Mouse (Mus musculus): ENCODE measurements around the gene Col11a2. TPM values are rescaled to one million over a fixed set of nuclear protein-coding genes. Genes with fewer than 3 reads are reported as not detected.

Gene Col11a2
- polyA plus RNA-seq, 1 experiment: 0.56 TPM

- no peaks in the 10 kb centered on the region for H3K9me3 ChIP-seq (ENCODE audit: control insufficient read depth, low read length)
- TF ChIP-seq GATA1 (IDR thresholded peaks at IDR 0.05; ENCODE audit: low read length) (no peak), TAL1 (IDR thresholded peaks at IDR 0.05; ENCODE audit: low read length) (no peak)
- H3K4me3 ChIP-seq (replicated peaks): peak overlapping the region; percentile 91
- peaks cover 82% of the 10 kb centered on the region for H3K4me1 ChIP-seq (ENCODE audit: control insufficient read depth)
- peaks cover 45% of the 10 kb centered on the region for H3K36me3 ChIP-seq (ENCODE audit: control insufficient read depth)
- H3K27me3 ChIP-seq (ENCODE audit: control insufficient read depth): no peaks in the 10 kb centered on the region
Measured at GRCm38 (mm10) chr17:34029890-34030595, 9.2 kb upstream of the Col11a2 start.

GRCm38 (mm10) chr17:34030861-34031326 is 8.3 kb upstream of the Col11a2 start:
- Histone ChIP-seq H3K4me3 (replicated peaks) (peak overlapping the region; percentile 91), H3K9me3 (ENCODE audit: control insufficient read depth, low read length) (no peaks in the 10 kb centered on the region), H3K27me3 (ENCODE audit: control insufficient read depth) (no peaks in the 10 kb centered on the region), H3K4me1 (ENCODE audit: control insufficient read depth) (peaks cover 74% of the 10 kb centered on the region), H3K36me3 (ENCODE audit: control insufficient read depth) (peaks cover 53% of the 10 kb centered on the region)
- TF ChIP-seq TAL1 (IDR thresholded peaks at IDR 0.05; ENCODE audit: low read length) (no peak), GATA1 (IDR thresholded peaks at IDR 0.05; ENCODE audit: low read length) (no peak)

- TF ChIP-seq GATA1 (IDR thresholded peaks at IDR 0.05; ENCODE audit: low read length) (no peak), TAL1 (IDR thresholded peaks at IDR 0.05; ENCODE audit: low read length) (no peak)
- peaks cover 67% of the 10 kb centered on the region for H3K4me1 ChIP-seq (ENCODE audit: control insufficient read depth)
- no peaks in the 10 kb centered on the region for H3K9me3 ChIP-seq (ENCODE audit: control insufficient read depth, low read length)
- peaks cover 60% of the 10 kb centered on the region for H3K36me3 ChIP-seq (ENCODE audit: control insufficient read depth)
- H3K4me3 ChIP-seq (replicated peaks): peak within 1 kb of the TSS; percentile 91
- H3K27me3 ChIP-seq (ENCODE audit: control insufficient read depth): no peaks in the 10 kb centered on the region
Measured at GRCm38 (mm10) chr17:34031465-34032173, 7.6 kb upstream of the Col11a2 start, which contains the start of the genes Slc39a7 and Rxrb. Gene Slc39a7 (minus strand): TSS chr17:34031682. Gene Rxrb (plus strand): TSS chr17:34031812.

GRCm38 (mm10) chr17:34032174-34032632 is 7.0 kb upstream of the Col11a2 start:
- no peak for TF ChIP-seq TAL1 (IDR thresholded peaks at IDR 0.05; ENCODE audit: low read length)
- TF ChIP-seq GATA1 (IDR thresholded peaks at IDR 0.05; ENCODE audit: low read length): no peak
- H3K36me3 ChIP-seq (ENCODE audit: control insufficient read depth): peaks cover 66% of the 10 kb centered on the region
- H3K4me1 ChIP-seq (ENCODE audit: control insufficient read depth): peaks cover 62% of the 10 kb centered on the region
- peak overlapping the region; percentile 91 for H3K4me3 ChIP-seq (replicated peaks)
- H3K27me3 ChIP-seq (ENCODE audit: control insufficient read depth): no peaks in the 10 kb centered on the region
- no peaks in the 10 kb centered on the region for H3K9me3 ChIP-seq (ENCODE audit: control insufficient read depth, low read length)

- peak overlapping the region; percentile 91 for H3K4me3 ChIP-seq (replicated peaks)
- no peaks in the 10 kb centered on the region for H3K27me3 ChIP-seq (ENCODE audit: control insufficient read depth)
- TF ChIP-seq GATA1 (IDR thresholded peaks at IDR 0.05; ENCODE audit: low read length) (no peak), TAL1 (IDR thresholded peaks at IDR 0.05; ENCODE audit: low read length) (no peak)
- peaks cover 72% of the 10 kb centered on the region for H3K36me3 ChIP-seq (ENCODE audit: control insufficient read depth)
- no peaks in the 10 kb centered on the region for H3K9me3 ChIP-seq (ENCODE audit: control insufficient read depth, low read length)
- peaks cover 56% of the 10 kb centered on the region for H3K4me1 ChIP-seq (ENCODE audit: control insufficient read depth)
Measured at GRCm38 (mm10) chr17:34032806-34033205, 6.4 kb upstream of the Col11a2 start.

GRCm38 (mm10) chr17:34033441-34033840 is 5.8 kb upstream of the Col11a2 start:
- H3K9me3 ChIP-seq (ENCODE audit: control insufficient read depth, low read length): no peaks in the 10 kb centered on the region
- peak overlapping the region; percentile 91 for H3K4me3 ChIP-seq (replicated peaks)
- H3K36me3 ChIP-seq (ENCODE audit: control insufficient read depth): peaks cover 72% of the 10 kb centered on the region
- TF ChIP-seq TAL1 (IDR thresholded peaks at IDR 0.05; ENCODE audit: low read length) (no peak), GATA1 (IDR thresholded peaks at IDR 0.05; ENCODE audit: low read length) (no peak)
- H3K27me3 ChIP-seq (ENCODE audit: control insufficient read depth): peaks cover under 1% of the 10 kb centered on the region; the same call in 1 of the 2 replicates
- peaks cover 54% of the 10 kb centered on the region for H3K4me1 ChIP-seq (ENCODE audit: control insufficient read depth)

GRCm38 (mm10) chr17:34034064-34034463 is 5.2 kb upstream of the Col11a2 start:
- no peaks in the 10 kb centered on the region for H3K9me3 ChIP-seq (ENCODE audit: control insufficient read depth, low read length)
- peaks cover 66% of the 10 kb centered on the region for H3K36me3 ChIP-seq (ENCODE audit: control insufficient read depth)
- H3K4me1 ChIP-seq (ENCODE audit: control insufficient read depth): peaks cover 54% of the 10 kb centered on the region
- peak overlapping the region; percentile 10 for H3K4me3 ChIP-seq (replicated peaks)
- TF ChIP-seq GATA1 (IDR thresholded peaks at IDR 0.05; ENCODE audit: low read length): no peak
- no peak for TF ChIP-seq TAL1 (IDR thresholded peaks at IDR 0.05; ENCODE audit: low read length)
- H3K27me3 ChIP-seq (ENCODE audit: control insufficient read depth): peaks cover 6% of the 10 kb centered on the region

GRCm38 (mm10) chr17:34035517-34035916 is 3.7 kb upstream of the Col11a2 start:
- peaks cover 43% of the 10 kb centered on the region for H3K4me1 ChIP-seq (ENCODE audit: control insufficient read depth)
- TF ChIP-seq GATA1 (IDR thresholded peaks at IDR 0.05; ENCODE audit: low read length) (no peak), TAL1 (IDR thresholded peaks at IDR 0.05; ENCODE audit: low read length) (no peak)
- peaks cover 51% of the 10 kb centered on the region for H3K36me3 ChIP-seq (ENCODE audit: control insufficient read depth)
- no peaks in the 10 kb centered on the region for H3K9me3 ChIP-seq (ENCODE audit: control insufficient read depth, low read length)
- H3K4me3 ChIP-seq (replicated peaks): no peak overlapping the region
- H3K27me3 ChIP-seq (ENCODE audit: control insufficient read depth): peaks cover 19% of the 10 kb centered on the region

- Histone ChIP-seq H3K27me3 (ENCODE audit: control insufficient read depth) (peaks cover 29% of the 10 kb centered on the region), H3K4me3 (replicated peaks) (no peak overlapping the region), H3K4me1 (ENCODE audit: control insufficient read depth) (peaks cover 36% of the 10 kb centered on the region), H3K9me3 (ENCODE audit: control insufficient read depth, low read length) (no peaks in the 10 kb centered on the region), H3K36me3 (ENCODE audit: control insufficient read depth) (peaks cover 47% of the 10 kb centered on the region)
- TF ChIP-seq TAL1 (IDR thresholded peaks at IDR 0.05; ENCODE audit: low read length) (no peak), GATA1 (IDR thresholded peaks at IDR 0.05; ENCODE audit: low read length) (no peak)
Measured at GRCm38 (mm10) chr17:34036647-34037046, 2.6 kb upstream of the Col11a2 start.

Data from erythroblast, embryonic 14.5 days (primary cell).